Mouse (Mus musculus) spleen, adult 18-20 months (tissue): ENCODE results near the gene Tmprss6.

Experiments
- DNase-seq, 2 experiments: peaks; one replicate each; pipeline ENCODE4 v3.0.0; 2022; ENCODE audit warnings: mixed read lengths in 2 of 2

Tmprss6 gene

DNA sequence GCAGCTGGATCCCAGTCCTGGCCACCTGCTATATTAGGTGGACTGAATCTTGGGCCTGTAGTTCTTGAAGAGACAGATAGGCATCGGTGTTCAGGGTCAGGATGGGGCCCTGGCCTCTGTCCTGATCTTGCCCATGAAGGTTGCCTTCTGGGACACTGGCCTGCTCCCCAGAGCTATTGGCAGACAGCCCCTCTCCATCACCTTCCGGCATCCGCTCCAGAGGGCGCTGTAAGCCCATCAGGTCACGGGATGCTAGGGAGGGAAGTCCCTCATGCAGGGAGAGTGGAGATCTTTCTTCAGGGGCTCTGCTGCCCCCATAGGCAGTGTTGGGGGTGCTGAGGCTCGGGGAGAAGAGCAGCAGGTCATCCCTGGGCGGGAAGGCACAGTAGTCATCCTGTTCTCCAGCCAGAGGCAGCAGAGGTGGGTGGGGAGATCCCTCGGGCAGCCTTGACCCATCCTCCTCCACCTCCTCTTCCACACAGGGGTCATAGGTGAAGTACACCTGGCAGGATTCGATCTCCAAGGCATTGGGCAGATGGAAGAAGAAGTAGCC is 13.1 kb upstream of the Tmprss6 start:
- DNase-seq: no peak

DNA sequence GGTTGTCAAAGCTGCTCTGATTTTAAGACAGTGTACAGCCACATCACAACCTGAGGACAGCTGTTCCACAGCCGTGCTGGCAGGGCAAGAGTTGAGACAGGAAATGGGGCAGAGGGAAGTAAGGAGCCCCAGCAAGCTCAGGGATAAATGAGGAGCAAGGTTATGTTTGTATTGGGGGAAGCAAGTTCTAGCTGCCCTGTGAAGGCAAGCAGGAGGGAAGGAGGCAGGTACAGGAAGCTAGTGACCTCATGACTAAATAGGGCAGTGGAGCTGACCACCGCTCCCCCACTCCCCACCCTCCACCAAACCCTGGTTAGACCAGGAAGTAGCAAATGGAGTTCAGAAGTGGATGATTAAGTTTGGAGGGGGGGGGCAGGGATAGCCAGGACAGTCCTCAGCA is 12.6 kb upstream of the Tmprss6 start:
- DNase-seq: no peak

DNA sequence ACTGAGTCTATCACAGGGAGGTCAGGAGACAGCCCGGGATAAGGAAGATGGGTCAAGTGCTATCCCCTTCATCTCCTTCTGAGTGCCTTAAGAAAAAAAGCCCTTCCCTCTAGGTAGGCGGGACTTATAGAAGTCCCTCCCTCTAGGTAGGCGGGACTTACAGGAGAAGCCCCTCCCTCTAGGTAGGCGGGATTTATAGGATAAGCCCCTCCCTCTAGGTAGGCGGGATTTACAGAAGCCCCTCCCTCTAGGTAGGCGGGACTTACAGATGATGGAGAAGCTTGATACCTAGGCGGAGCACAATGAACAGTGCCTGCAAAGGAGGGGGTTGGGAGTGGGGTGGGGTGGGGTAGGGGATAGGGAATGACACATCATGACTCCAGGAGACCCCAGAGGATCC is 11.7 kb upstream of the Tmprss6 start:
- no peak for DNase-seq

DNA sequence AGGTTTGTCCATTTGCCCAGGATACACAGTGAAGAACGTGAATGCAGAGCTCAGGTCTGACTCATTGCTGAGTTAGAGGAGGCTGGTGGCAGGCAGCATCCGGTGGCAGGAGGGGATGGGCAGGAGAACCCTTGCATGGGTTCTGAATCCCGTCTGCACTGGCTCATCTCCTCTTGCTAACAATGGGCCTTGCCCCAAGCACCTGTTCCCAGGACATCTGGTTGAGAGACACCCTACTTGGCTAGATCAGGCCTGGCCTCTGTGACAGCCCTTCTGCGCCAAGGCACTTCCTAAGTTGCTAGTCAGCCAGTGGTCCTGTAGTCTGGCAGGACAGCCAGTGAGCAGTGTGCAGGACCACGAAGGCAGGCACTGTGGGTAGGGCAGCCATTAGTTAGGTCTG is 11.0 kb upstream of the Tmprss6 start:
- no peak for DNase-seq

DNA sequence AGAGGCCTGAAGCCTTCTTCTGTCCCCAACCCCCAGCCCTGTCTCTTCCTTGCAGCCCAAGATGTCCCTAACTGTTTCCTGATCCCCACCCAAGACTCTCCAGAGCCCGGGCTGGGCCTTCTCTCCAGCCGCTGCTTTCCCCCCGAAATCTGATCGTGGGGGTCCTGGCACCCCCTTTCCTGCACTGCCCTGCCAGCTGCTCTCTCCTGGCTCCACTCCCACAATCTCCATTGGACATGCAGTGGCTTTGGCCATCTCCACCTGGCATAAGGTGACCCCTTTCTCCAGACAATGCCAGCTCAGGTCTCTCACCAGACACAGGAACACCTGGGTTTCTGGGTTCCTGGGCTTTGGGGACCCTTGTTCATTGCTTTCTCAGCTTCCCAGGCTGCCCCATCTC is 9.6 kb upstream of the Tmprss6 start:
- no peak for DNase-seq

DNA sequence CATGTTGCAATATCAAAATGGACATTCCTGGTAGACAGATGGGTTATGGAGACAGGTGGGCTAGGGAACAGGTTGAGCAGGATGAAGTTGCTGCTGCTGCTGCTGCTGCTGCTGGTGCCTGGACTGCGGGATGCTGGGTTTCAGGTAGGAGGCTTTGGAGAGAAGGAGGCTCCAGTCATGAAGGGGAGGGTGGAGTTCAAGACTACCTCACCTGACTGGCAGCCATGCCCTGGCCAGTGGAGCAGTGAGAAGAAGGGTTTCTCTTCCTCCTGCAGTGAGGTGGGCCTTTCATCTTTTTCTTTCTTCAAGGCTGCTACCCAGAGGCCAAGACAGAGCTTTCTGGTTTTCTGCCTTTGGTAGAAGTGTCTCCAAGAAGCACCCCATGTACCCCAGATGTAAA is 8.4 kb upstream of the Tmprss6 start:
- no peak for DNase-seq

DNA sequence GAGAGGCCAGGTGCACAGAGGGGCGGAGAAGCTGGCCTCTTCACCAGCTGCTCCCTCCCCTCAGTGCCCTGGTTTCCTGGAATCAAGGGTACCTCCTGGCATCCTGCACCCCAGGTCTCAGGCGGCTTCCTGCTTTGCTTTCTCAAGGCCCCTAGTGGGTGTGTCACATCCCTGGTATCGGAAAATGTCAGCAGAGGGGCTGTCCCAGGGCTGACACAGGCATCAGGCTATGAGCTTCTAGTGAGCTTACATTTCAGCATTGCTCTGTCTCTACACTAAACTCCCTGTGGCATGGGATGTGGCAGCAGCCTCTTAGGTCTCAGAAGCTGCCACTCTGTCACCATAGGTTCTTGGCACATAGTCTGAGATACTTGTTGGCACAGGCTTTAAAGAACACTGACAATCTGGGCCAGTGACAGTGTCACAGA is 7.2 kb upstream of the Tmprss6 start:
- peak; percentile 20 to 23 for DNase-seq

DNA sequence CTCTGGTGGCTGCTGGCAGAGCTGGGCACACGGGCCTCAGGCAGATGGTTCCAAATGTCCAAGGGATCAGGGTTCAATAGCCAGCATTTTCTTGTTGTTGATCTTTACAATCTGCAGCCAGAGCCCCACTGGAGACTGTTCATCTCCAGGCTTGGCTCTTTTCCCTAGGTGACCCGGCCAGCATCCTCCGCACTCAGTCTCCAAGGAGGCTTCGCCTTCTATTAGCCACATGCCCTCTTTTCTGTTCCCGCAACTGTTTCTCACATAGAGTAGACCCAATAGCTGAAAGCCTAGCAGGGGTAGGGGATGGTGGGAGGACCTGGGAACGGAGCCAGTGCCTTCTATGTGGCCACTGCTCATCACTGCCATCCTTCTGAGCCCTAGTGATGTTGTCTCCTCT is 5.0 kb upstream of the Tmprss6 start:
- DNase-seq: no peak

DNA sequence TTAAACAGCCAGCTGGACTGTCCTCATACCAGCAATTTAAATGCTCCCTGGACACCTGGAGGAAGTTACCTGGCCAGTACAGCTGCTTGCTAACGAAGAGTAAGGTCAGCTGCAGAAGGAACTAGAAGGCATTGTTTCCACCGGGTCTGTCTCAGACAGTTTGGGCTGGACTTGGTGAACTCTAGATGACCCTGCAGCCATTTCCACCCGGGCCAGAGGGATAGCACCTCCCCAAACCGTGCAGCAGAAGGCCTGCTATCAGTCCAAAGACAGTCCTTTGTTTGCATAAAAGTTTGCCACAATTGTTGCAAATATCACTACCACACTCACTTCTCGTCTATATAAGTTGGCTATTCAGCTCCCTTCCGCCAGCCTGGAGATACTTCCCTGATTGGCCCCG is 3.5 kb upstream of the Tmprss6 start:
- no peak for DNase-seq

DNA sequence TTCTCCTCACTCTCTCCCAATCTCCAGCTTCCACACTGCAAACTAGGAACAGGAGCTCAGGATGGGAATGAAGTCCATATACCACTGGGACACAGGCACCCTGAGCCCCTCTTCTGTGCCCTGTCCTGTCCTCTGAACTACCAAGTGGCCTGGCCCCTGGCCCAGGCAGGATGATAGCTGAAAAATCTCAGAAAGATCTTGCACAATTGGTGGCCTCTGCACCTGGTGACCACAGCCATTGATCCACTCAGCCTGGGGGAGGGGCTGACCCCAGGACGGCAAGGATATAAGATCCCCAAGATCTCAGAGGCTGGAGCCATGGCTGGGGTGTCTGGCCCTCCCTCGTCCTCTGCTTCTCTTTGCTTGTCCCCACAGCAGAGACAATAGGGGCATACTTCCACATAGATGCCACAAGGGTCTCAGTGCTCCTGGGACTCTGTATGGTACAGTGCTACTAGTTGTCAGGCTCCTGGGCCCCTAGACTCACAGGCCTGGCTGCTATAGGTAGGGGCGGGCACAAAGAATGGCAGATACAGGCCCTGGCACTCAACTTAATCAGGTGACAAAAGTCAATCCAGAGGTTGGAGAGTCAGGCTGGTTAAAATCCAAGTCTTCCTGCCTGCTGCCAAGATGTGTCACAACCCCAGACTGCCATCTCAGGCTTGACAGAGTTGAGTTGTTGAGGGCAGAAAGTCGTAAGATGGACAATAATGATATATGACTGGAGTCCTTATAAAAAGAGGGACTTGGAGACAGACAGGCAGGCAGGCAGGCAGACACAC is 2.3 kb upstream of the Tmprss6 start:
- no peak for DNase-seq

DNA sequence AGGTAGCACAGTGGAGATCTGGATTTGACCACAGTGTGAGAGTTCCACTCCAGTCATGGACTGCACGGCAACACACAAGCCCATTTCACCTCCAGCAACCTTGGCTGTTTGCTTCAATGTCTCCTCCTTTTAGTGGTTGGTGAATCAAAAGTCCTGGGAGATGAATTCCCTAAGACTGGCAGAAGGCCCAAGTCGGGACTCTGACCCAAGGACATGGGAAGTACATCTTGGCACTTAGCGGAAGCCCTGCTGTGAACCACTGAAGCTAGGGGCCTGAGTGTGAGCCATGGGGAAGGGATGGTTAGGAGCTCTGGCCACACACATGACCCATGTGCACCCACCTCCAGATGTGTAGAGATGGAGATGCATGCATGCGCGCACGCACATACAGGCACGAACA is 864 bp downstream of the Tmprss6 start:
- no peak for DNase-seq

DNA sequence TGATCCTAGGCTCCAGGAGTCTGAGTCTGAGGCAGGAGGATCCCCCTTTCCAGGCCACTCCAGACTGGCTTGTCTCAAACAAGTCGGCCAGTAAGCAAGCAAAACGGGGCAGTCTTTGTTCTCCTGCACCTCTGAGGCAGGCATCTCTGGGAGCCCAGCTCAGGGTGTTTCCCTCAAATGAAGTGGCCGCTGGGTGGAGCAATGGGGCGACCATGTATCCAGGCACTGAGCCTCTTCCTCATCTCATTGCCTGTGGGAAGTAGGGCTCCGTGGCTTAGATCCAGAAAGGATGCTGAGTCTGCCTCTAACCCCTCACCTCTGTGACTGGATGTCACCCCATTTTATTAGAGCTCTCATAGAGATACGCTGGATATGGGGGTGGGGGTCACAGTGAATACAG is 1.6 kb downstream of the Tmprss6 start:
- no peak for DNase-seq

DNA sequence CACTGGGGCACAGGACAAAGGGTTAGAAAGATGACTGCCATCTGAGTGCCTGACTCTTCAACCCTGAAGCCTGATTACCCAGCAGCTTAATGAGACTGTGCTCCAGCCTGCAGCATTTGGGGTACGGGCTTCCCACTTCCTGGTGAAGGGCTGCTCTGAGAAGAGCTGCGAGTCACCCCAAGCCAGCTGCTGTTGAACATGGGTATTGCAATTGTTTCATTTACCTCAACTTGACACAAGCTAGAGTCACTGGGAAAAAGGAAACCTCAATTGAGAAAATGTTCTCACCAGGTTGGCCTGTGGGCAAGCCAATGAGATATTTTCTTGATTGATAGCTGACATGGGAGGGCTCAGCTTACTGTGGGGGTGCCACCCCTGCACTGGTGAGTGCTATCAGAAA is 5.5 kb downstream of the Tmprss6 start:
- DNase-seq: no peak

DNA sequence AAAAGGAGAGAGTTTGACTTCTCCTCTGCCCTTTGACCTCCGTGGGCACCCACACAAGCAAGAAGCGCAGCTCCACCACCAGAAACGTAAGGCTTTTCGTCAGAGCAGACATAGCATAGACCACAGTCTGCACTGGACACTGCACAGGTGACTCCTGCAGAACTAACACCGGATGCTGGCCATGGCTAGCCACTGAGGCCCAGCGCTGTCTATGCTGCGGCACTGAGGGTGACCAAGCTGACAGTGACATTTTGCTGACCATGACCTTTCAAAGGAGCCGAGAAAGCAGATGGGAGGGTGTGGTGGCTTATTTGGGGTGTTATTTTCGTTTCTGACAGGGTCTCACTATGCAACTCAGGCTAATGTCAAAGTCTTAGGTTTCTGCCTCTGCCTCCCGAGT is 11.2 kb downstream of the Tmprss6 start:
- no peak for DNase-seq

DNA sequence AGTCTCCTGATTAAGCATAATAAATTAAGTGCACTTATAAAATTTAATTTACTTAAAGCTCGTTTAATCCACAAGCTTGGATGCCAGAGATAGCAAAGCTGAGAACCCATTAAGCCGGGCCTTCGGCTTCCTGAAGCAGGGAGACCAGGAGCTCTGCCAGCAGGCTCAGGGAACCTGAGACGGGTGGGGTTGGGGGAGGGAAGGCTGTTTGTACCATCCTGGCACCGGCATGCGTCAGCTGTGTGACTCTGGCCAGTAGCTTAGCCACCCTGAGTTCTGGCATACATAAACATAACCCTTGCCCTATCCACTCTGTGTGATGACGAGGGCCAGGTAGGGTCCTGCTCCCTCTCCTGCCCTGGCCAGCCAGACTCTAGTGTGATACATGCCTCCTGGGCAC is 12.4 kb downstream of the Tmprss6 start:
- no peak for DNase-seq

DNA sequence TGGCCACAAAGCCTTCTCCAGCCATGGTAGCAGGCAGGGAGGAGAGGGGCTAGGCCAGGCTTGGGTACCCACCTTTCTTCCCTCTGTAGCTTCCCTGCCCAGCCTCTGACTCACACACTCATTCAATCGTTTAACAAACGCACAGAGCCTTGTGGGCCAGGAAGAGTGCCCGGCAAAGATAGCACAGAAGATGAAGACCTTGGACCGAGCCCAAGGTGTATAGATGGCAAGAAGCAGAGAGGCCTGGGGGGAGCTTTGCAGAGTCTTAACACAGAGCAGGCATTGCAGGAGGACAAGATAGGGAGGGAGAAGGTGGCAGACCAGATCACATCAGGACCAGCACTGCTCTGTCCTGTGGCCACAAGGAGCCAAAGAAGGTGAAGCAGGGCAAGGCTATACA is 13.3 kb downstream of the Tmprss6 start:
- no peak for DNase-seq

DNA sequence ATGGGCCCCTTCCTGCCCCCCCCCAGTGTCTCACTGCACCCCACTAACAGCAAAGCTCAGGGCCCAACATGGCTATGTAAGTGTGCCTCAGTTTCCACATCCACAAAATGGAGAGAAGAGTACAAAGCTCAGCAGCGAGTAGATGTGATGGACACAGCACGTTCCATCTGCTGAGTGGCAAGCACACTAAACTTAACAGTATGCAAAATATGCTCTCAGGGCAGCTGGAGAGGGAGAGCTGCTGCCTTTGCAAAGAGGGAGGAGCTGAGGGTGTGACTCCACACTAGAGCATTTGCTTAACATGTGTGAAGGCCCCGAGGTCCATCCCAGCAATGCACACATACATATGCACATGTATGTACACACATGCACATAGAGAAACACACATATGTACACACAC is 15.5 kb downstream of the Tmprss6 start:
- no peak for DNase-seq

DNA sequence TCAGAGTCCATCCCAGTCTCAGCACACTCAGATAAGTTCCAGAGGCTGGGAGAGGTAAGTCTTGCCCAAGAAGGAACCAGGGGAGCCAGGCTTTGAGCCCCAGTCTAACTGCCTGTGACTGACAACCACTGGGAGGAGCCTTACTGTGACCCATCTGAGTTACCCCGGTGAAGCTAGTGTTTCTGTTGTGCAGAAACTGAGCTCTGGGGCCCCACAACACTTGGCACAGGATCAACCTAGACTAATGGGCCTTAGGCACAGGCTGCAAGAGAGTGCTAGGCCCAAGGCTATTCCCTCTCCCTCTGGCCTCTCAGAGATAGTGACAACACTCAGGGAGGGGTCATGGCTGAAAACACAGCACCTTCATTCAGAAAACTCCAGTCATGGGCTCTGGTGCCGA is 17.2 kb downstream of the Tmprss6 start:
- no peak for DNase-seq

DNA sequence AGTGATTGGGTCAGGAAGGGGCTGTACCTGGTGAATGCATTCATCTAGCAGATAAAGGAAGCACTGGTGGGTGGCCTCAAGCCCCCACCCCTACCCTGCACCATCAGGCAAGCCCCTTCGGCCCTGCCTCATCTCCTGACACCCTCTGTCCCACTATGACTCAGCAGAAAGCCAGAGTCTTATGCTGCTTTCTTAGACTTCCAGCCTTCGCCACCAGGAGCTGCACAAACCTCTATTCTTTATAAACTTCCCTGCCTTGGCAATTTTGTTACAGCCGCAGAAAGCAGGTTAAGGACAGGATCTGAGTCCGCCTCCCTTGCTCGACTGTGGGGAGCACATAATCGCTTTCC is 18.0 kb downstream of the Tmprss6 start:
- DNase-seq: no peak

DNA sequence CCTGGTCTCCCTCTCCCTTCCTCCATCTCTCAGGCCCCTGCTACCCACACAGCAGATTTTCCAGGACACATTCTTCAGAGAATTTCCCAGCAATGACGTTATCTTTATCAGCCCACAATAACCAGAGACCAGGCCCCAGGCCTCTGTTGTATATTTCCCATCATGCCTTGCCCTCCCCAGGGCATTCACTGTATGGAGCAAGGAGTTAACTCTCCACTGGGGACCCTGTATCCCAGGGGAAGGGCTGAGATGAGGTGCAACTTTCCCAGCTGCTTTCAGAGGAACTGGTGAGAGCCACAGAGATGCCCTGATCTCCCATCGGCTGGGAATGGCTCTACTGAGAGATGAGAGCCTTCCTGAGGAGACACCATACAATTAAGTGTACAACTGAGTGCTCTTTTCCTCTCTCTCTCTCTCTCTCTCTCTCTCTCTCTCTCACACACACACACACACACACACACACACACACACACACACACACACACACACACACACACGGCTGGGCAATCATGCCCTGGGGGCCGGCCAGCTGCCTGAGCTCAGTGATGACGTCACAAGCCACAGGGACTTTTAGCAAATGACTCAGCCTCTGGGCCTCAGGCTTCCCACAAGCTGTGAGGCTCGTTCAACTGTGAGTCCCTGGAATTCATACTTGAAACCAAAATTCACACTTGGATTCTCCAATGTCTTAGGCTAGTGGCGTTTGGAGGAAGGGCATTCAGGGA is 18.6 kb downstream of the Tmprss6 start:
- DNase-seq: peak; percentile 28 to 36

DNA sequence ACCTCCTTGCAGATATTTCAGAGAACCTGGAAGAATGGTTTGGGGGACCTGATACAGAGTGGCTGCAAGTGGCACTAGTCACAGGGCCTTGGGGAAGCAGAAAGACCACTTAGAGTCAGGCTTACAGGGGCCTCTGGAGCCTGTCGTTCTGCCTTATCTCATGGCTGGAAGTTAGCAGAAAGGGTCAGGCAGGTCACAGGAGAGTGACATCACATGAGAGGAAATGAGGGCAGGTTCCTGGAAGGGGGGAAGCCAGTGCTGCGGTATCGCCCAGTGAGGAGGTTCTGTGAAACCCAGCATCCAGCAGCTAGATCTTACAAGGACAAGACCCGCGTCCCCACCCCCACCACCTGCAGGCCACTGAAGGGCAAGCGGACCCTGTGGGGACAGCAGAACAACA is 19.3 kb downstream of the Tmprss6 start:
- DNase-seq: no peak

DNA sequence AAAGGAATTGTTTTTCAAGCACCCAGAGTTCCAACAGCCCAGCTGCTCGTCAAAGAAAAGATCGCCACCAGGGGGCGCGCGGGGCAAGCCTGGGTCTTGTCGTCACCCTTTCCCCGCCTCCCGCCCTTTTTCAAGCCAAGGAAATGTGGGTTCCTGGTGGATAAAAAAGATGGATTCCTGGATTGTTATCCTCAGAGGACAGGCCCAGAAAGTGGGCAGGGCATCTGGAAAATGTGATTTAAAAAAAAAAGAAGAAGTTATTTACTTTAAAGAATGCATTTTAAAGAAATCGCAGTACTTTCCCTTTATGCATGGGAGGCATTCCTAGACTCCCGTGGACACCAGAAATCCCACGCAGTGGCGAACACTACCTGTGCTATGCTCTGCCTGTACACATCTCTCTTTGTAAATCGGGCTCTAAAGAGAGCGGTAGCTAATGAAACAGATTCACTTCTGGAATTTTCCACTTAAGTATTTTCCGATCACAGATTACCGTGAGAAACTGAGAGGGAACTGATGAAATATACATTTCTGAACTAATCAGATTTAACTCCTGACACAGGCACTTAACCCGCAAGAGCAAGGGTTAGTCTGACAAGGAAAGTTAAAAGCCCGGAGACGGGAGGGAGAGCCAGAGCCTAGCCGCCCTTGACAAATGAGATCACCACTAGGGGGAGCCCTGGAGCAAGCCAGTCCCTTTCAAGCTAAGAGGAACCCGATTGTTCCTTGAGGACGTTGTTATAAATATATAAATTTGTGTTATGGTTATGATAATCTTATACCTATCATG is 20.5 kb downstream of the Tmprss6 start:
- DNase-seq: peak; percentile 73 to 95

DNA sequence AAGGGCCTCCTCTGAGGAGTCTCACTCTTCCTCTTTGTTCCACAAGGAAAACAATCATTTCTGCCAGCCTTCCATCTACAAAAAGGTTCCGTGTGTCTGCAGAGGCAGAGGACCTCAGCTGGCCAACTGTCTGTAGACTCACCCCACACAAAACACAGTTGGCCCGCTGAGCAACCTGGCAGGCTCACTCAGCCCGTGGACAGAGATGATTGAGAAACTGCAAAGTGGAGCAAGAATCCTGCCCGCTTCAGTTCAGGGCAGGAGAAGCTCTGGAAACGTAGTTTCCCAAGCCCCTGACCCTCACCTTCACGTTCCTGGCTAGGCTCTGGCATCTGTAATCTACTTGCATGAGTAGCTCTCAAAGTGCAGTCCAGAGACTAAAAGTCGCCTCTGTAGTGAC is 21.3 kb downstream of the Tmprss6 start:
- no peak for DNase-seq

DNA sequence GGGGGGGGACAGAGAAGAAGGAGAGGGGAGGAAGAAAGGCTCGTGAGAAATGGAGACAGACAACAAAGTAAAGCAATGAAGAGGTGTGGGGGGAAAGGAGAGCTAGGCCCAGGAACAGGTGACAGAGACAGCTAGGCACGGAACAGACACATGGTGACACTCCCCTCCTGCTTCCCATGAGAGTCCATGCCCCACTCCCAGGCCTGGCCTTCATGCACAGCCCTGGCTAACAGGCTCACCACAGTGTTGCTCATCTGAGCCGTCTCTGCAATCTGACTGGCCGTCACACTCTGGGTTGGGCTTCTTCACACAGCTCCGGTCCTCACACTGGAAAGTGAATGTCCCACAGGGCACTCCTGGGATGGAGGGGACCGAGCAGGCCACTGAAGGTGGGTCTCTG is 24.6 kb downstream of the Tmprss6 start:
- no peak for DNase-seq
